Mouse (Mus musculus): Measurements from ENCODE around the gene Rab36.

DNA sequence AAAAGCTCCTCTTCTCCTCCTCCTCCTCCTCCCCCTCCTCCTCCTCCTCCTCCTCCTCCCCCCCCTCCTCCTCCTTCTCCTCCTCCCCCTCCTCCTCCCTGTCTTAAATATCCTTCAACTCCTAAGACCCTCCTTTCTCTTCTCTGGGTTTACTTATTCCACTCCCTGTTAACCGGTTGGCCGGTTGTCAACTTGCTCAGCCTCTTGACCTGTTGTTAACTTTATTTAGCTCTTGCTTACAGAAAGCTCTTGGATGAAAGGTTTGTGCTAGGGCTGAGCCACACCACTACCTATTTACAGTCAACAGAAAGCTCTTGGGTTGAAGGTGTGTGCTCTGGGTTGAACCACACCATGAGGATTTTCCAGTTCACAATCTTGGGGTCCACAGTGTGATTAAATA, 16.6 kb upstream of the Rab36 start:
- TF ChIP-seq CTCF (IDR thresholded peaks at IDR 0.05; ENCODE audit: borderline replicate concordance, insufficient read depth, low read depth, low read length) (no peak), POLR2A (IDR thresholded peaks at IDR 0.05; ENCODE audit: borderline replicate concordance, insufficient read depth, low read length) (no peak)

All from cerebellum, adult 2 months (tissue).